Mouse (Mus musculus): ENCODE measurements around the gene Tex9. TPM values are rescaled to one million over a fixed set of nuclear protein-coding genes. Genes with fewer than 3 reads are reported as not detected.

The Tex9 gene
- total RNA-seq (2022), result 10 to 100 TPM in 2 of 4 experiments, 1 to 10 TPM in 2; 3.9 to 20.1 (median 11.7) TPM

DNA sequence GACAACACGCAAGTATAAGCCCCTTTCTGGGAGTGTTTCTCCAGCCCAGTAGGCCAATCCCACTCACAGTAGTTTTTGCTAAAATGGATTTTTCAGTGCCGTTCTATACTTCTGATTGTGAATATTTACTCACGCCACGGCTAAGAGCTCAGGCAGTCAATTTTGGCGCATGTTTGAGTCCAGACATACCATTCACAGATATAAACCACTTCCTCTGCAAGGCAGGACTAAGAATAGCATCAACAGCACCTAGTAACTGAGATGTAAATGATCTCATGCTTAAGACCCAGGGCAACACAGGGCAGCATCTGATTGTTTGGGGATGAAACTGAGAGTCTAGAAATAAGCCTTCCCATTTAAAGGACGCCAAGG, at the start of gene Tex9:
Gene Tex9 (minus strand): TSS at position 19 of the 372 bp plus-strand sequence.
- DNase-seq, result no peak

DNA sequence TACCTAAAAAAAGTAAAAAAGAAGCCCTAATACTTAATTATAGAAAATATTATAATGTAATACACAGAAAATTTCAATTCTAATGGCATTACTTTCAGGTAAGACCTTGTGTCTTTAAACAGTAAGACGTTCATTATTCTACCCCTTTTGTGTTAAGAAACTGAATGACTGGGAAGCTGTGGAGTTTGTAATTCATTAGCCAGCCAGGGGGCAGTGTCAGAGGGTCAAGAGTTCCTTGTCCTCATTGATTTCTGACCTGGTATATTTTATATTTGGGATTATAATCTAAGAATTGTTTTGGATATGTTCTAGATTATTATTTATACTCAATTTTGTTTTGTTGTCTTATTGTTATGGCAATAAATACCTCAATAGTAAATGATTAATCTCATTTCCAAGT, 45.1 kb upstream of the Tex9 start:
- DNase-seq, result no peak

DNA sequence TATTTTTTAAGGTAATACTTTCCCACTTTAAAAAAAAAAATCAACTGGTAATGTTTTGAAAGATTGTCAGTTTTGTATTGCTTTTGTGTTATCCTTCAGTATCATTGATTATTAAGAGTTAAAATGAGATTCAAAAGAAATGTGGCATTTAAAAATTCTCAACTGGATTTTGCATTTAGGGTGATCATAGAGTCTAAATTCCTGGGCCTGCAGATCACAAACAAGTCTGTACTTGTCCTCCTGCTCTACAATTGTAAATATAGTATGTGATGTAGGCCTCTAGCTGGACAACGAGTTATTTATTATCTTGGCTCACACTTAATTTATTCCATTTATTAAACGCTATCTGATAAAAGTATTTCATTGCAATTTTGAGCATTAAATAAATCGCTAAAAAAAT, 43.4 kb upstream of the Tex9 start:
- DNase-seq, result no peak

DNA sequence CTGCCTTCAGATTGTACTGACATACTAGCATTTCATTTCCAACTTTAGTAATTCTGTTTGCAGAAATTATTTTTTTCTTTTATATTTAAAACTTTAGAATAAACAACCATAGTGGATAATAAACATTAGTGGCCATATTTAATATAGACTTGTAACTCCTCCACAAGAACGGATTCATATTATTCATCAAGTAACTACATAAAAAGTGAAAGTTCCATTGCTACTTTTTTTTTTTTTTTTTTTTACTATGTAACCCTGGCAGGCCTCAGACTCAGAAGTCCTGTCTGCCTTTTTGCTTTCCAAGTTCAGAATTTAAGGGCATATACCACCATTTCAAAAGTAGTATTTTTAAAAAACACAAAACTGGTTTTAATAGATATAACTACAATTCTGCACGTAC, 43.0 kb upstream of the Tex9 start:
- DNase-seq, result no peak

GRCm38 (mm10) chr9:72533089-72533415, 41.0 kb upstream of the Tex9 start:
- no peak for DNase-seq

- DNase-seq, result peak; percentile 36
These were observed 40.5 kb upstream of the Tex9 start for GRCm38 (mm10) chr9:72532381-72533088.

- peak; percentile 54 for DNase-seq
These were observed 40.0 kb upstream of the Tex9 start, which contains the start of gene Rfx7 for GRCm38 (mm10) chr9:72531996-72532380. TSS of gene Rfx7 (plus strand) at chr9:72532240.

DNA sequence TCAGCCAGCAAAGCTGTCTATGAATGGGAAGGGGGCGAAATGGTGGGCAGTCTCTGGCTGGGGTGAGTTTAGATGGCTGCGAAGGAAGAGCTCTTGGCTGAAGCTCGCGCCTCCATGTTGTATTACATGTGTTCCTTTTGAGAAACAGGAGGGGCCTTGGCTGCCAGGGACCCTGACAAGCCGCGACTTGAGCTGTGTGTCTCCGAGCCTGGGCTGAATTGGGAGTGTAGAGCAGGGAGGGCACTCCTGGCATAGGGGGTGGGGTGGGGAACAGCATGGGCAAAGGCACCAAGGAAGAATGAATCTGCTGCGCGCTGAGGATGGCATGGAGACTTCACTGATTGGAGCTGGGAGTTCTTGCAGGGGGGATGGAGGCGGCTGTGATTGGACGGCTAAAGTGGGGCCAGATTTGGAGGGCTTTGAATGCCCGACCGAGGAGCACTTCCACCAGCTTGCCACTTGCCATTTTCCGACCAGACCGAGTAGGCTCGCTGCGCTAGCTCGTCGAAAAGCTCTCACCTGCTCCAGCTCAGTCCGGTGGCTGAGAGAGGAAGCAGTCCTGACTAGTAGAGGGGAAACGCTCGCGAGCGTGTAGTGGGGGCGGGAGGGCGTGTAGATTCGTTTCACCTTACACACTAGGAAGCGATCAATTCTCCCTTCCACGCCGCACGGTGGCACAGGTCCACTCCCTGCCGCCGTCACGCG, 39.4 kb upstream of the Tex9 start:
- DNase-seq, result peak; percentile 82

GRCm38 (mm10) chr9:72530824-72531223, 38.8 kb upstream of the Tex9 start:
- DNase-seq, result peak; percentile 12

DNA sequence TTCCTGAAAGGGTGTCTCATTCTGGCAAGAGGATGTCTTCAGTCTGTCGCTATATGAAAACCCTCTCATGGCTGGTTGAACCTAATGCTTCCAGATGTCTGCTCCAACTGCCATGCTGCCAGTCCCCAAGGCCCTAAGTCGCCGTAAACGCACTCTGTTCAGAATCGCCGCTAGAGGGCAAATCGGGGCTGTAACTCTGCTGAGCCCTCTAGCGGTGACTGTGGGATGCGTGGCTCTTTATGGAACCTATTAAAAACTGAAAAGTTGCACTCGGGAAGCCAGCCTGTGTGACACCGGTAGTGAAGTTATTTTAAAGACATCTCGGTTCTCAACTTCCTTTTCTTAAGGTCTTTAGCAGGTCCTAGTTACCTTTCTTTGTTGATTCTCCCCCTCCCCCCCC, 38.2 kb upstream of the Tex9 start:
- DNase-seq, result peak; percentile 81

GRCm38 (mm10) chr9:72526091-72526490, 34.1 kb upstream of the Tex9 start:
- DNase-seq, result no peak

DNA sequence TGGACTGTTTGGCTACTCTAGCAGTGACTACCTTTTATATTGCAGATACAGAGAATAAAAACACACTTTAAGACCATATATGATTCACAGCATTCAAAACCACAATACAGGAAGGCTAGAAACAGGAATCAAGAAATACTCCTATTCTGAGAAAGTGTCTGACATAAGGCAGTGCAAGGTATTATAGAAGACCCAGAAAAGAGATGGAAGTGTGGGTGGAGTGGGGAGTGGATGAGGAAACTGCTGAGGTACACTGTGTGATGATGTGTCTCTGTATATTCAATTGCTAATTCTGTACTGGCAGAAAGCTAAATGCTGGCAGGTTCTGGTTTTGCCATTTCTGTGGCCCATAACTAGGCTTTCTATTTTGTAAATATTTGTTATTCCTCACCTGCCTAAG, 28.8 kb upstream of the Tex9 start:
- DNase-seq, result no peak

DNA sequence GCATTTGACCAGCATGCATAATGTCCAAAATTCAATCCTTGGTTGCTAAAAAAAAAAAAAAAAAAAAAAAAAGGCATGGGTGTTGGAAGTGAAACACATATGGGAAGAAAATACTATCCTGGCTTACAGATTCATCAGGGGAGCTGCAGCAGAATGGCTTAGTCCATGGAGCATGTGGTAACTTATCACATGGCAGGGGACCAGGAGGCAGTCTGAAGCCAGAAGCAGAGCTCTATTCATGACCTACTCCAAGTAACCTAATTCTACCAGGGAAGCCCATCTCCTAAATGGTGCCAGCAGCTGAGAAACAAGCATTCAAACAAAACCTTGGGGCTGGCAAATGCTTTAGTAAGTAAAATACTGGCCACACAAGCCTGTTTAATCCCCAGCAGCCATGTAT, 27.2 kb upstream of the Tex9 start:
- DNase-seq, result no peak

- DNase-seq, result no peak
These were observed 23.4 kb upstream of the Tex9 start for GRCm38 (mm10) chr9:72515366-72515765.

GRCm38 (mm10) chr9:72512229-72512981, 20.4 kb upstream of the Tex9 start:
- DNase-seq, result no peak

DNA sequence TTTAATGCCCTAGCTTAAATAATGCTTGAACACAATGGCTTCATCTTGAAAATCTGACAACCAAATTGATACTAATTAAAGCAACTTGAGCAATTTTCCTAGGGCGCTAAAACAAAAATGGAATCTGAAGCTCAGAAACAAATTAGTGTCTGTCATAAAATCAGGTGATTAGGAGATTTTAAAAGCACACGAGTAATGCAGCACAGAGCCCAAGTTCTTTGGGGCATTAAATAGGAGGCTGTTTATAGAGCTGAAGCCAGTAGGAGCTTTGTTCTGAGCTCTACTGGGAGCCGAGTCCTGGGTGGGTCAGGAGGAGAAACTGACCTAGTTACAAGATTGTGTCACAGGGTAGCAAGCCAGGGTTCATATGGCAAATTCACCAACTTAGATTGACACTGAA, 5.2 kb upstream of the Tex9 start:
- no peak for DNase-seq

- no peak for DNase-seq
These were observed 4.7 kb upstream of the Tex9 start for GRCm38 (mm10) chr9:72496691-72497090.

- no peak for DNase-seq
These were observed 2.1 kb upstream of the Tex9 start for GRCm38 (mm10) chr9:72493984-72494685.

DNA sequence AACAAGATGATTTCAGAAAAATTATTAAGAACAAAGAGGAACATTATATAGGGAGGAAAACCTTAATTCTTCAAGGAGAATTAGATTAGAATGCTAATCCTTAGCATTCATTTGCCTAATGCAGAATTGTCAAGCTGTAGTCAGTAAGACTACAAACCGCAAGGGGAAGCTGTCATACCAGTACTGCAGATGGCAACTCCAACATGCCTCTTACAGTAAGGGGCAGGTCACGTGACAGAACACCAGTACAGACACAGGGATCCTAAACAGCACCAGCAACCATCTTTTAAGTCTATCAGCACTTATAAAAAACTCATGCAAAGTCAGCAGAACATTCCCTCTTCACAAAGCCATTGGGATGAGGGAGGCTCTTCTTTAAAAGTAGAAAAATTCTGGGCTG, 1.5 kb upstream of the Tex9 start:
- DNase-seq, result no peak

- peak; percentile 90 for DNase-seq
These were observed 336 bp downstream of the Tex9 start for GRCm38 (mm10) chr9:72491559-72492193.

GRCm38 (mm10) chr9:72489131-72489530, 2.9 kb downstream of the Tex9 start:
- no peak for DNase-seq

DNA sequence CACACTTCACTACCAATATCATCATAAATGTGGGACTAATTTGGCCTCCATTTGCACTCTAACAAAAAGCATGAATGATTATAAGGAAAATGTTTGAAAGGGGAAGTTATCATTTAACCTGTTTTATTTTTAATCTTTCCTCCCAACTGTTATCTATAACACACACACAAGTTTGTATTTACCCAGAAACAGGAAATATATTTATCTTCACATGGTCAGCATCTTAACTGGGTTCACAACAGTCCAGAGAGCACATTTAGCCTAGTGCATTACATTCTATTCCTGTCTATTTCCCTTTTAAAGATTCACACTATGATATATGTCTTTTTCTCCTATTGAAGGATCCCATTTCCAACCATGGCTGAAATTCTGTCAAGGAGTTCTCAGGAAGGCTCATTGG, 3.5 kb downstream of the Tex9 start:
- DNase-seq, result no peak

GRCm38 (mm10) chr9:72479276-72479675, 12.7 kb downstream of the Tex9 start:
- DNase-seq, result no peak

All from adrenal gland, adult 8-10 months (tissue).